Mouse (Mus musculus): ENCODE results near the gene 2610528J11Rik. TPM values are rescaled to one million over a fixed set of nuclear protein-coding genes. Genes with fewer than 3 reads are reported as not detected.
A peak's percentile ranks its signal among the peaks of the same experiment; 100 is the strongest.

Gene 2610528J11Rik
- total and polyA plus RNA-seq, 3 experiments = not detected

DNA sequence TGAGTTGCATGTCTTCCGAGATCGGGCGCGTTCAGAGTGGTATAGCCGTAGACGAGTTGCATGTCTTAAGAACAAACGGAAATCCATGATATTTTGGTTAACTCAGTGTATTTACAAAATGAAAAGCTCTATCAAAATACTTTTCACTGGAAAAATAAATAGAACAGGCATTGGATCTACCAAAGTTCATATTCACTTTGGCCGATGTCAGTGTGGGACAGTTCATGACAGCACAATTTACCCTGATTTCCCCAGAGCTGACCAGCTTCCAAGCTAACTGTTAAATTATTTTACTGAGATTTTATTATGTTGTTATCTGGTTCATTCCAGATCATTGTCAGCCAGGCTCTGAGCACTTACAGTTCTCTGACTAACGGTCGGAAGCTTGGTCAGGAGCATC is 36.3 kb upstream of the 2610528J11Rik start:
- TF ChIP-seq ZC3H11A (IDR thresholded peaks at IDR 0.05; ENCODE audit: low read depth, low read length) (no peak), SMC3 (IDR thresholded peaks at IDR 0.05; ENCODE audit: low read depth, low read length) (no peak), HCFC1 (IDR thresholded peaks at IDR 0.05; ENCODE audit: low read depth, low read length) (no peak), ZNF384 (IDR thresholded peaks at IDR 0.05; ENCODE audit: low read depth, low read length) (no peak), MAFK (IDR thresholded peaks at IDR 0.05; ENCODE audit: insufficient replicate concordance, low read length) (no peak), MEF2A (IDR thresholded peaks at IDR 0.05; ENCODE audit: borderline replicate concordance, low read depth, low read length) (no peak), EP300 (IDR thresholded peaks at IDR 0.05; ENCODE audit: low read length) (no peak), ELF1 (IDR thresholded peaks at IDR 0.05; ENCODE audit: low read depth, low read length) (no peak), MYC (IDR thresholded peaks at IDR 0.05; ENCODE audit: low read depth, low read length) (no peak)
- dilution Hi-C loops (cut with MboI; ENCODE audit: extremely low pct_ligation_motif_present, extremely low pct_unique_long_range_greater_than_20kb, low sequenced_read_pairs) (no loop called here), in situ Hi-C loops (cut with MboI; ENCODE audit: low pct_ligation_motif_present, low pct_unique_long_range_greater_than_20kb, low sequenced_read_pairs) (no loop called here)
- Histone ChIP-seq H3K27ac (ENCODE audit: insufficient read depth, low read depth) (no peak overlapping the region), H3K4me1 (ENCODE audit: control insufficient read depth in 1 of 2, insufficient read depth in 2 of 2) (no peaks in the 10 kb centered on the region), H3K36me3 (replicated peaks in 1 of 2; ENCODE audit: control insufficient read depth in 1 of 2, insufficient read depth in 1 of 2, low read length in 1 of 2) (no peaks in the 10 kb centered on the region), H3K79me2 (replicated peaks; ENCODE audit: control insufficient read depth, extremely low read depth, insufficient read depth, poor library complexity, severe bottlenecking) (no peaks in the 10 kb centered on the region), H3K4me3 (replicated peaks in 1 of 3; ENCODE audit: low read depth in 2 of 3, low read length in 2 of 3, poor library complexity in 1 of 3) (no peak overlapping the region), H3K9me3 (replicated peaks; ENCODE audit: low read length) (no peaks in the 10 kb centered on the region), H3K9ac (ENCODE audit: insufficient read depth, low read depth) (no peak overlapping the region), H3K4me2 (ENCODE audit: insufficient read depth, low read depth, poor library complexity, severe bottlenecking) (no peak overlapping the region), H3K27me3 (replicated peaks) (peaks cover 41% of the 10 kb centered on the region)
- no peak for DNase-seq (ENCODE audit: extremely low read depth)

DNA sequence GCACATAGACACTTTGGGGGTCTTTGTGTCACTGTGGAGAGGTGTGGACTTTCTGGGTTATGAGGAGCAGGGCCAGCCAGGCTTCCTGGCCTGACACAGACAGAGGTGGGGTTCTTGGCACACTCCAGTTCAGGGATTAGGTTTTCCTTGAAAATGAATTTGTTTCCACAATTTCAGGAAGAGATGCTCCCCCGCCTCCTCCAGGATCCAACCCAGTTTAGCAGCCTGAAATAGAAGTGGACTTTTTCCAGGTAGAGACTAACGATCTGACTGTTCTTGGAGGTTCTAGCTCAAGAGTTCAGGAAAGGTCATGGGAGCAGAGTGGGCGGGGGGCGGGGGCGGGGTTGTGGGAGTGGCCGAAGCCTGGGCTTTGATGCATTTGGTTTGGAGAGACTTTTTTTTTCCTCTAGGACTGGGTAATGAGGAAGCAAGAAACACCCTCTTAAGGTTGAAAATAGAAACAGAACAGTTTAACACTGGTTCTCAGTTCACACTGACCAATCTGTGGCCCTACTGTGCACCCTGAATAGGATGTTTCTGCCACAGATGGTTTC is 26.6 kb upstream of the 2610528J11Rik start:
- no peak overlapping the region for H3K4me2 ChIP-seq (ENCODE audit: insufficient read depth, low read depth, poor library complexity, severe bottlenecking)
- H3K79me2 ChIP-seq (replicated peaks; ENCODE audit: control insufficient read depth, extremely low read depth, insufficient read depth, poor library complexity, severe bottlenecking) = no peaks in the 10 kb centered on the region
- H3K27me3 ChIP-seq (replicated peaks) = peaks cover 59% of the 10 kb centered on the region
- no peak overlapping the region for H3K27ac ChIP-seq (ENCODE audit: insufficient read depth, low read depth)
- H3K9ac ChIP-seq (ENCODE audit: insufficient read depth, low read depth) = no peak overlapping the region
- peak; percentile 68; the same call in 1 of the 2 replicates for TF ChIP-seq ZKSCAN1 (IDR thresholded peaks at IDR 0.05; ENCODE audit: borderline replicate concordance, low read depth, low read length)
- TF ChIP-seq RCOR1 (conservative IDR thresholded peaks at IDR 0.05; ENCODE audit: low read depth, low read length) = no peak
- no peak for TF ChIP-seq NELFE (IDR thresholded peaks at IDR 0.05; ENCODE audit: low read depth, low read length)
- no peak for TF ChIP-seq JUND (conservative IDR thresholded peaks at IDR 0.05; ENCODE audit: low read depth, low read length)
- dilution Hi-C loops (cut with MboI; ENCODE audit: extremely low pct_ligation_motif_present, extremely low pct_unique_long_range_greater_than_20kb, low sequenced_read_pairs) (no loop called here), in situ Hi-C loops (cut with MboI; ENCODE audit: low pct_ligation_motif_present, low pct_unique_long_range_greater_than_20kb, low sequenced_read_pairs) (no loop called here)
- H3K4me1 ChIP-seq (ENCODE audit: control insufficient read depth in 1 of 2, insufficient read depth in 2 of 2) = peaks cover 0 to 3% of the 10 kb centered on the region in 2 experiments; a peak in 2 of 4 replicates
- H3K36me3 ChIP-seq (replicated peaks in 1 of 2; ENCODE audit: control insufficient read depth in 1 of 2, insufficient read depth in 1 of 2, low read length in 1 of 2) = no peaks in the 10 kb centered on the region
- H3K4me3 ChIP-seq (replicated peaks in 1 of 3; ENCODE audit: low read depth in 2 of 3, low read length in 2 of 3, poor library complexity in 1 of 3) = no peak overlapping the region
- no peaks in the 10 kb centered on the region for H3K9me3 ChIP-seq (replicated peaks; ENCODE audit: low read length)
- DNase-seq (ENCODE audit: extremely low read depth) = no peak

DNA sequence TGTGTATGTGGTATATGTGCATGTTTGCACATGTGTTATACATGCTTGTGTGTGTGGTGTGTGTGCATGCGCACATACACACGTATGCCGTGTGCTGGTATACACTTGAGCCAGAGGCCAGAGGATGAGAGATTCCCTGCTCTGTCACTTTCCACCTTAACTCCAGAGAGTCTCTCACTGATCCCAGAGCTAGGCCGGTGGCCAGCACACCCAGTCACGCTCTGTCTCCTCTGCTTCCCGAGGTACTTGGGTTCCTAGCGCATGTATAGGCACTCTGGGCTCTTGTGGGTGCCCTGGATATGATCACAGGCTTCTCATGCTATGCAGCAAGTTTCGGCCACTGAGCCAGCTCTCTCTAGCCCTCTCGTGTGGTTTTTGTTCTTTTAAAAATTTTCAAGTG is 26.0 kb upstream of the 2610528J11Rik start:
- no peak for DNase-seq (ENCODE audit: extremely low read depth)
- H3K4me2 ChIP-seq (ENCODE audit: insufficient read depth, low read depth, poor library complexity, severe bottlenecking) = no peak overlapping the region
- no peaks in the 10 kb centered on the region for H3K9me3 ChIP-seq (replicated peaks; ENCODE audit: low read length)
- no peaks in the 10 kb centered on the region for H3K79me2 ChIP-seq (replicated peaks; ENCODE audit: control insufficient read depth, extremely low read depth, insufficient read depth, poor library complexity, severe bottlenecking)
- dilution Hi-C loops (cut with MboI; ENCODE audit: extremely low pct_ligation_motif_present, extremely low pct_unique_long_range_greater_than_20kb, low sequenced_read_pairs) (no loop called here), in situ Hi-C loops (cut with MboI; ENCODE audit: low pct_ligation_motif_present, low pct_unique_long_range_greater_than_20kb, low sequenced_read_pairs) (no loop called here)
- no peak overlapping the region for H3K9ac ChIP-seq (ENCODE audit: insufficient read depth, low read depth)
- no peak overlapping the region for H3K27ac ChIP-seq (ENCODE audit: insufficient read depth, low read depth)
- peaks cover 64% of the 10 kb centered on the region for H3K27me3 ChIP-seq (replicated peaks)
- TF ChIP-seq MAX (IDR thresholded peaks at IDR 0.05; ENCODE audit: low read length) = no peak
- TF ChIP-seq RAD21 (IDR thresholded peaks at IDR 0.05; ENCODE audit: low read depth, low read length) = no peak
- no peak for TF ChIP-seq MYC (IDR thresholded peaks at IDR 0.05; ENCODE audit: low read depth, low read length)
- no peak for TF ChIP-seq SMC3 (IDR thresholded peaks at IDR 0.05; ENCODE audit: low read depth, low read length)
- TF ChIP-seq E2F4 (IDR thresholded peaks at IDR 0.05; ENCODE audit: insufficient replicate concordance, low read depth, low read length) = no peak
- TF ChIP-seq CHD2 (IDR thresholded peaks at IDR 0.05; ENCODE audit: low read length) = no peak
- TF ChIP-seq ZMIZ1 (IDR thresholded peaks at IDR 0.05; ENCODE audit: low read depth, low read length) = no peak
- TF ChIP-seq EP300 (IDR thresholded peaks at IDR 0.05; ENCODE audit: low read length) = no peak
- no peak for TF ChIP-seq USF1 (IDR thresholded peaks at IDR 0.05; ENCODE audit: low read depth, low read length)
- no peak for TF ChIP-seq POLR2AphosphoS2 (IDR thresholded peaks at IDR 0.05; ENCODE audit: low read depth, low read length)
- TF ChIP-seq TBP (conservative IDR thresholded peaks at IDR 0.05; ENCODE audit: low read depth, low read length) = no peak
- H3K4me1 ChIP-seq (ENCODE audit: control insufficient read depth in 1 of 2, insufficient read depth in 2 of 2) = peaks cover 0 to 3% of the 10 kb centered on the region in 2 experiments; a peak in 2 of 4 replicates
- H3K36me3 ChIP-seq (replicated peaks in 1 of 2; ENCODE audit: control insufficient read depth in 1 of 2, insufficient read depth in 1 of 2, low read length in 1 of 2) = no peaks in the 10 kb centered on the region
- H3K4me3 ChIP-seq (replicated peaks in 1 of 3; ENCODE audit: low read depth in 2 of 3, low read length in 2 of 3, poor library complexity in 1 of 3) = no peak overlapping the region
